Mouse (Mus musculus): ENCODE results near the gene Pitpna.

Gene Pitpna

GRCm38 (mm10) chr11:75656621-75657590 lies 69.0 kb downstream of the Pitpna start:
- in situ Hi-C loops (cut with MboI, MseI): no loop called here

GRCm38 (mm10) chr11:75657841-75658240 lies 69.9 kb downstream of the Pitpna start:
- in situ Hi-C loops (cut with MboI, MseI): no loop called here

GRCm38 (mm10) chr11:75658311-75658710 lies 70.4 kb downstream of the Pitpna start:
- in situ Hi-C loops (cut with MboI, MseI): no loop called here

- in situ Hi-C loops (cut with MboI, MseI): no loop called here
Measured at GRCm38 (mm10) chr11:75658996-75659750, 71.3 kb downstream of the Pitpna start.

GRCm38 (mm10) chr11:75660081-75660590 lies 72.2 kb downstream of the Pitpna start:
- in situ Hi-C loops (cut with MboI, MseI): no loop called here

GRCm38 (mm10) chr11:75660941-75661800 lies 73.3 kb downstream of the Pitpna start:
- in situ Hi-C loops (cut with MboI, MseI): no loop called here

GRCm38 (mm10) chr11:75662131-75662530 lies 74.2 kb downstream of the Pitpna start:
- in situ Hi-C loops (cut with MboI, MseI): no loop called here

- in situ Hi-C loops (cut with MboI, MseI): no loop called here
Measured at GRCm38 (mm10) chr11:75666296-75666695, 78.4 kb downstream of the Pitpna start.

GRCm38 (mm10) chr11:75668621-75669020 lies 80.7 kb downstream of the Pitpna start:
- in situ Hi-C loops (cut with MboI, MseI): no loop called here

GRCm38 (mm10) chr11:75669176-75669852 lies 81.4 kb downstream of the Pitpna start:
- in situ Hi-C loops (cut with MboI, MseI): no loop called here

- in situ Hi-C loops (cut with MboI, MseI): no loop called here
Measured at GRCm38 (mm10) chr11:75669853-75670200, 81.9 kb downstream of the Pitpna start.

- in situ Hi-C loops (cut with MboI, MseI): no loop called here
Measured at GRCm38 (mm10) chr11:75671426-75672180, 83.7 kb downstream of the Pitpna start.

GRCm38 (mm10) chr11:75673411-75673810 lies 85.5 kb downstream of the Pitpna start:
- in situ Hi-C loops (cut with MboI, MseI): no loop called here

- in situ Hi-C loops (cut with MboI, MseI): no loop called here
Measured at GRCm38 (mm10) chr11:75674875-75675274, 87.0 kb downstream of the Pitpna start.

GRCm38 (mm10) chr11:75677881-75678746 lies 90.2 kb downstream of the Pitpna start:
- in situ Hi-C loops (cut with MboI, MseI): no loop called here
